Mouse (Mus musculus): ENCODE measurements around the gene Hils1. TPM values are rescaled to one million over a fixed set of nuclear protein-coding genes. Genes with fewer than 3 reads are reported as not detected.
"Not testable (repeated sequence)": the region's sequence is repeated elsewhere in the genome, so short reads cannot be mapped to it uniquely, and the experiment has no call there.

Hils1 gene
- total RNA-seq, 2 experiments from 2014 or later: not detected

DNA sequence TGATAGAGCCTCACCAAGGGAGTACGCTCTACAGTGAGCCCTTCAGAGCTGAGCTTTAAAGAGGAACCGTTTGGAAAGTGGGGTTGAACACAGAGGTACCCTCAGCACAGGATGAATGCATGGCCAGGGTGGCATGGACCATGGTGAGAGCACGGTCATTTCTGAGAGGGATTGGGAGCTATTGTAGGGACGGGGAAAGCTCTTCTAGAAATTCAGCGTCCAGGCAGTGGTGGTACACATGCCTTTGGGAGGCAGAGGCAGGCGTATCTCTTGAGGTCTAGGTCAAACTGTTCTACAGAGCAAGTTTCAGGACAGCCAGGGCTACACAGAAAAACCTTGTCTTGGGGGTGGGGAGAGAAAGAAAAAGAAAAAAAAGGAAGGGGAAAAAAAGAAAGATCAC is 29.6 kb downstream of the Hils1 start:
- DNase-seq (ENCODE audit: low spot score in 2 of 2): no peak
- intact Hi-C loops (cut with DNase I): no loop called here

DNA sequence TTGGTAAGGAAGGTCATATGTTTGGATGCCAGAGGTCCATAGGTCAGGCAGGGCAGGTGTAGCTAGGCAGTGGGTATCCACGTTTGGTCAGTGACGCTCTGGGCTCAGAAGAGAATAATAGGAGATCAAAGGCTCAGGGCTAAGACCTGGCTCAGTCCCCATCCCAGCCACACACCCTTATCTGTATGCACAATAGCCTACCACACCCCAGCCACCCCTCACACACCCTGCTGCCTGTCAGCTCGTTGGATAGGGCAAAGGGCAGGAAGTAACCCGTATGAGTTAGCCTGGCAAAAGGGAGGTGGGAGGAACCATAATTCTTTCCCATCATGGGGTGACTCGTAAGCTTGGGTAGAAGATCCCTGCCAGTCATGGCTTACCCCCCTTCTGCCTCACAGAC is 30.2 kb downstream of the Hils1 start:
- intact Hi-C loops (cut with DNase I): no loop called here
- DNase-seq (ENCODE audit: low spot score in 2 of 2): no peak

DNA sequence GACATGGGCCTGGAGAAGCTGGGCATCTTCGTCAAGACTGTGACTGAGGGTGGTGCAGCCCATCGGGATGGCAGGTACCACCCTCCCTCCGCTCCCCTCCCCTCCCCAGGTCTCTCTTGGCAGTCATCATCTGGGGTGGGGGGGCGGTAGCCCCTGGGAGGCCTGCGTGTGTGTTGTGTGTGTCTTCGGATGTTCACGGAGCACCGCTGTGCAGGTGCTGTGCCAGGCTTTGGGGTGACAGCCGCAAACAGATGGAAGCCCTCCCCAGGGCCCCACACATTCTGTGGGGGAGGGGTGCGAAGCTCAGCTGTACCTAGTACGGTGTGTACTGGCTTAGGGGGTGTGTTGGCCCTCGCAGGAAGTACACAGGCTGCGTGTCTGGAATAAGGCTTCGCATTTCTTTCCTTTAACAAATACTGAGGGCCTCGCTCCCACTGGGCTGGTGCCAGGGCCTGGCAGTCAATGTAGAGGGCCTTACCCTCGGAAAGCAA is 30.7 kb downstream of the Hils1 start:
- peak; percentile 61 to 74 for DNase-seq (ENCODE audit: low spot score in 2 of 2)
- intact Hi-C loops (cut with DNase I): no loop called here

DNA sequence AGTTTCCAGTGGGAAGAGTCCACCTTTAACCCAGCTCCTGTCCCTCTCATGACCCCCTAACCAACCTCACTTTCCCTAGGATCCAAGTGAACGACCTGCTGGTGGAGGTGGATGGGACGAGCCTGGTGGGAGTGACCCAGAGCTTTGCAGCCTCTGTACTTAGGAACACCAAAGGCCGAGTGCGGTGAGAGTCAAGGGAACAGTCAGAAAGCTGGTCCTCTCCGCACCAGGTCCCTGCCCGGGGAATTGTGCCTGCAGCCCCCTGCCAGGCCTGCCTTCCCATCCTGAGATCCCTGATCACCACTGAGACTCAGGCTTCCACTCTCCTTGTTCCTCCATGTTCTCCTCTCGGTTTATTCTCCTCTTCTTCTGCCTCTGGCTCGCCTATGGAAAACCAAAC is 32.7 kb downstream of the Hils1 start:
- intact Hi-C loops (cut with DNase I): loop anchor here (2.0 kb wide), 1 partner anchor 21 kb away; no protein-coding TSS in a partner anchor
- no peak for DNase-seq (ENCODE audit: low spot score in 2 of 2)

DNA sequence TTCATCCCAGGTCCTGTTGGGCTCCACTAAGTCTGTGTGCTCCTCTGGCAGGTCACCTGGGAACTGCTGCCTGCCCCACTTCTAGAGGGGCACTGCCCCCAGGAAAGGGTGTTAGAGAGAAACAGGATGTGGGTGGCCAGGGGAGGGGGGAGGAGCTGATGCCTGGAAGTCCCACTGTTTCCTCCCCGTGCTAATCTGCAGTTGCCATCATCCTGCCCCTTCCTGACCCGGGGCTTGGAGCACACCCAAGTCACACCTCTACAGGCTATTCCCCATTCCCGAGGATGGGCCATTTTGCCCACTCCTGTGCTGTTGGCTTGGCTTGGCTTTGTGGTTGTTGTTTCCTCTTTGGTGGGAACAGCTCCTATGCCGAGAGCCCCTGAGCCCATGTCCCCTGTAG is 33.2 kb downstream of the Hils1 start:
- no peak for DNase-seq (ENCODE audit: low spot score in 2 of 2)
- intact Hi-C loops (cut with DNase I): loop anchor here (2.0 kb wide), 1 partner anchor 22 kb away; no protein-coding TSS in a partner anchor

DNA sequence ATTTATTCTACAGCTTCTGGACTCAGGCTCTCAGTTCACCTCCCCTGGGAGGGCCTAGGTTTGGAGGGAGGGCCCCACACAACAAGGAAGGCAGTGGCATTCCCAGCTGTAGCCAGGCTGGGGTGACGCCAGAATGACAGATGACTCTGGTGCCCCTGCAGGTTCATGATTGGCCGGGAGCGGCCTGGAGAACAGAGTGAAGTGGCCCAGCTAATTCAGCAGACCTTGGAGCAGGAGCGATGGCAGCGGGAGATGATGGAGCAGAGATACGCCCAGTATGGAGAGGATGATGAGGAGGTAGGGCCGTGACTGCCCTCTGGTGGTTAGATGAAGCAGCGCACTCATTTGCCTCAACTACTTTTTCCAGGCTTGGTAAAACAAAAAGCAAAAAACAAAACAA is 33.7 kb downstream of the Hils1 start:
- intact Hi-C loops (cut with DNase I): loop anchor here (2.0 kb wide), 1 partner anchor 22 kb away; no protein-coding TSS in a partner anchor
- peak in 1 of 2 experiments; percentile 74 for DNase-seq (ENCODE audit: low spot score in 2 of 2)

DNA sequence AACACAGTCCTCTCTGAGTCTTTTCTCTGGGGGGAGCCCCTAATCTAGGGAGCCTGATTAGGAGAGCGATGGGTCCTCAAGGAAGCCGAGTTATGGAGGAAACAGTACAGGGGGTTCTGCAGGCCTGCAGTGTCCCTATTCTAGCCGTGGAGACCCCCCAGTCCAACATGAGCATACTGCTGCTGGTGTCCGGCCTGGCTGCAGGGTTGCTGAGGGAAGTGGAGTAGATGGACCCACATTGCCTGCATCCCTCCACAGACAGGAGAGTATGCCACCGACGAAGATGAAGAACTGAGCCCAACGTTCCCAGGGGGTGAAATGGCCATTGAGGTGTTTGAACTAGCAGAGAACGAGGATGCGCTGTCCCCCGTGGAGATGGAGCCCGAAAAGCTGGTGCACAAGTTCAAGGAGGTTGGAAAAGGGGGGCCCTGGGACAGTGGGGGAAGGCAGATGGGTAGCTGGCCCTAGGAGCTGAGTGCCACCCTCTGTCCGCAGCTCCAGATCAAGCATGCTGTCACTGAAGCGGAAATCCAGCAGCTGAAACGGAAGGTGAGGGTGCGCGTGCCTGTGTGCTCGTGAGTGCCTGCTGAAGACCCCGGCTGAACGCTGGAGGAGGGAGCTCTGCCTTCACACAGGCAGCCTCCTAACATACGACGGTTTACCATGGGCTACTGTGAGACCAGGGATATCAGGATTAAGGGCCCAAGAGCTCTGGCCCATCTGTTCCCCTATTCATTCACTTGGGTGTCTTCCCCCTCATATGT is 34.4 kb downstream of the Hils1 start:
- DNase-seq (ENCODE audit: low spot score in 2 of 2): no peak
- intact Hi-C loops (cut with DNase I): loop anchor here (2.0 kb wide), 1 partner anchor 23 kb away; no protein-coding TSS in a partner anchor

DNA sequence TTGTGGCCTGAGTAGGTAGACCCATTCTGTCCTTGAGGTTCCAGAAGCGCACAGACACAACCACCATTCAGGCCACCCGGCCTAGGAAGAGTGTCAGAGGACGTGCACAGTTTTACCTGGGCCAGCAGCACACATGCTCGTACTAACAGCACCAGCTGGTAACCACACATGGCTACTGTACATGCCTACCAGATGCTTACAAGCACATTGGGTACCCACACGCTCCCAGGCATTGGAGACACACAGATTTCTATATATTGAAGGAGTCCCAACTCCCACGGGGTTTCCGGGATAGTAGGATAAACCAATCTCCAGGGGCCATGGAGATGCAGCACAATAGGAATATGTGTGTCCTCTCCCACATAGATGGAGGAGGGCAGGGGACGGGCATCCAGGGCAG is 35.3 kb downstream of the Hils1 start:
- peak in 1 of 2 experiments; percentile 62 for DNase-seq (ENCODE audit: low spot score in 2 of 2)
- intact Hi-C loops (cut with DNase I): no loop called here

DNA sequence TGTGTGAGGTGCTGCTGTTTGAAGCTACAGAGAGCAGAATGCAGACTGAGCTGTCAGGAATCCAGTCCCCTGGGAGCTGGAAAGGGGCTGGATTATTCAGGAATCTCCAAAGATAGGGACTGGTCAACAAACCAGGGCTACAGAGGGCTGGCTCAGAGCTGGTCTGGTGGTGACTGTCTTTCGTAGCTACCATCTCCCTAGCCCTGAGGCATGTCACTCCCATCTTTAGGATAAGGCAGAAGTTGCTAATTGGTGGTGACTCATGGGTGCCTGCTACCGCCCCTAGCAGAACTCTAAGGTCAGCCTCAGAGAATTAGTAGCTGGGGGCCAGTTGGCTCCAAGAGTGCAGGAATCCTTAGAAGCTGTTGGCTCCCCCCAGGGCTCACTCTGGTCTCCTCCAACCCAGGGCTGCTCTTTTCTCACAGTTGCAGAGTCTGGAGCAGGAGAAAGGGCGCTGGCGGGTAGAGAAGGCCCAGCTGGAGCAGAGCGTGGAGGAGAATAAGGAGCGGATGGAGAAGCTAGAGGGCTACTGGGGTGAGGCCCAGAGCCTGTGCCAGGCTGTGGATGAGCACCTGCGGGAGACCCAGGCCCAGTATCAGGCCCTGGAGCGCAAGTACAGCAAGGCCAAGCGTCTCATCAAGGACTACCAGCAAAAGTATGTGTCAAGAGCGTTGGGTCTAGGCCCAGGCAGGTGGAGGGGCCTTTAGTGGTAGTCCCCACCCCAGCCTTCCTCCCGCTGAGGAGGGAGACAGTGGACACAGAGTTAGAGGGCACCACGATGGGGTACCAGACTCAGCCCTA is 36.9 kb downstream of the Hils1 start:
- intact Hi-C loops (cut with DNase I): no loop called here
- no peak for DNase-seq (ENCODE audit: low spot score in 2 of 2)

DNA sequence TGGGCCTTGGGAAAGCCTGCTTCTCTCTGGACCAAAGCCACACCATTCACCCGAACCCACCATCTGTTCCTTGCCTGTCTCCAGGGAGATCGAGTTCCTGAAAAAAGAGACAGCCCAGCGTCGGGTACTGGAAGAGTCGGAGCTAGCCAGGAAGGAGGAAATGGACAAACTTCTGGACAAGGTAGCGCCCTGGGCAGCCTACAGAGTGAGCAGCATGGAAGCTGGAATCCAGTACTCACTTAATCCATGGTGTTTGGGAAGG is 37.5 kb downstream of the Hils1 start:
- no peak for DNase-seq (ENCODE audit: low spot score in 2 of 2)
- intact Hi-C loops (cut with DNase I): no loop called here

DNA sequence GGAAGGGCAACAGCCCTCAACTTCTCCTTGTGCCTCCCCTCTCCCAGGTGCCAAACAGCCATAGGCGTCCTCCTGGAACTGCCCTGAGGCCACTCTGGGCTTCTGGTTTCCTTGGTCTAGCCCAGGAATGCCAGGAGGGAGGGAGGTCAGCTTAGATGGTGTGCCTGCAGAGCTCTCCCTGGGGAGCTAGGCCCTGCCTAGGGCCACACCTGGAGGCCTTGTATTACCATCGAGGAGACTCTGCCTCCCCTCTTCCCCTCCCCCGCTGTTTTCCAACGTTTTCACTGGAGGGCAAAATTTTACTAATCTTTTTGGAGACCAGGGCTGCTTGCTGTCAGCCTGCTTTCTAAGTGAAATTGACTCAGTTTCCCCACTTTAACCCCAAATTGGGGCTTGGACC is 38.6 kb downstream of the Hils1 start:
- intact Hi-C loops (cut with DNase I): no loop called here
- DNase-seq (ENCODE audit: low spot score in 2 of 2): no peak

DNA sequence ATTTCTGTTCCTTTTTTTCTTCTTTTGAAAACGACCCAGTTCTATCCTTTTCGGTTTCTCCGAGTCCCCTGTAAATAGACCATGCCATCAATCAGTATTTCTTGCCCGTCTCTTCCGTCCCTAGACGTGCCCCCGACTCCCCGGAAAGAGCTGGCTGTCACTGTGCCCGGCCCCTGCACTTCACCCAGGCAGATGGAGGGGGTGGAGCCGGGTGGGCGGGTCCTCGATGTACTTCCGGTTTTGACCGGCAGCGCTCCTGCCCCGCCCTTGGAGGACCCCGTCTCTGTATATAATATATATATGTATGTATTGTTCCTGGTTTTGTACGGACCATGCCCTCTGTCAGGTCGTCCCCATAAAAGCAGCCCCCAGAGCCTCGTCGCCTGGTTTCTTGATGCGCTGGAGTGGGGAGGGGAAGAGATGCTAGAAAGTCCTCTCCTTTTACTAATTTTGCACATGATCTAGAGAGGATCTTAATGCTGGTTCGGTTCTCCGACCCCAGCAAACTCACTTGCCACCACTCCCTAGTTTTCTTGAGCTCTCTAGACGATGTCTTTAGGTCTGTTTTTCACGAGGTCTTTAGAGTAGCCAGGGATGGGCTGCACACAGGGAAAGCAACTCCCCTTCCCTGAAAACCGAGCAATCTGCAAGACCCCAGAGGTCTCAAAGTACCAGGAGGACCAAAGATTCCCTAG is 39.3 kb downstream of the Hils1 start:
- DNase-seq (ENCODE audit: low spot score in 2 of 2): peak; percentile 69 to 76
- intact Hi-C loops (cut with DNase I): no loop called here

DNA sequence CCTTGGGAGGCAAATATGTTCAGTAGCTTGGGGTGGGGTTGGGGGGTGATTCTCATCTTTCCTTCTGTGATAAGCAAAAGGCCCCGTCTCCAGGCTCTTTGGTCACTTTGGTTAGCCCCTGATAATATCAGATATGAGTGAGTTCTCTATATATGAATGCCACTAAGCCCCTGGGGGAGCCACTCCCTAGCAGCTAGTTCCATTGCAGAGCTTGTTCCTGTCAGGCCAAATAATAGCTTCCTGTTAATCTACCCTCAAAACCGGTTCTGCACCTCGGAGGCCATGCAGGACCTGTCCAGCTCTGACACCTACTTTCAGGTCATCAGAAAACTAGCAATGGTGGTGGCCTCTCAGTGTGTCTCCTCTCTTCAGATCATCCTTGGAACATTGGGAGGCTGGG is 40.0 kb downstream of the Hils1 start:
- no peak for DNase-seq (ENCODE audit: low spot score in 2 of 2)
- intact Hi-C loops (cut with DNase I): no loop called here

DNA sequence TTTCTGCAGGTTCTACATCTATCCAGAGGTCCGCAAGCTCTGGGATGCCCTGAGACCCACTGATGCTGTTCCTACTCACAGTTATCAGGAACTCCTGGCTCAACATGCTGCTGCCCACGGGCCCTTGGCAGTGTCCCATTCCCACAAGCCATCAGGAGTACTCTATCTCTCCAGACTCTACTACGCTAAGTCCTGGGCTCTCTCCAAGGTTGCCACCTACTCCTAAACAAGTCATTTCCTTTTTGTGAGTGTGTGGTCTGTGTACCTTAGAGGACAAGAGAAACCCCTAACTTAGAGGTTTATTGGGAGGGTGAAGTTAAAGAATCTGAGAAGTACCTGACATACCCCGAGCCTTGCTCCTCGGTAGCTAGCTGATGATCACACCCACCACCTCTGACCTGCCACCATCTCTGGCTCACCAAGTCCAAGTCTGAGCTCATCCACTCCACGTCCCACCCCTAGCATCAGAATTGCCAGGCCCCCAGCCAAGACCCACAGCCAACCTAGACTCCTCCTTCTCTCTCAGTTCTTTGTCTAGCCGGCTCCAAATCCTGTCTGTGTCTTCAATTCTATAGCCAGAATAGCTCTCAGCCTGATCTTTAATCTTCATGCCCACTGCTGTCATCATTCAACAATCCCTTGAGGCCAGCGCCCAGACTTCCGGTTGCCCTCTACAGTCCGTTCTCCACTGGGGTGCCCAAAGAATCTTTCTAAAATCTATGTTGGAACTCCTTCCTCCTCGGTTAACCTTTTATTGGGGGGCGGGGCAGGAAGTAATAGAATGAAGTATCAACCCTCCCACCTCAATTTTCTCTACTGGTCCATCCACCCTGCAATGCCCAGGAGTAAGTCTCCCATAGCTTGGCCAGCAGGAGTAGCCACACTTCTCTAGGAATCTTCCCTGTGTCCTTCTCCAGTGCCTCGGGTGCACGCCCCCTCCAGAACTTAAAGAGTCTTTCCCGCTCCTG is 41.6 kb downstream of the Hils1 start:
- no peak for DNase-seq (ENCODE audit: low spot score in 2 of 2)
- intact Hi-C loops (cut with DNase I): no loop called here

DNA sequence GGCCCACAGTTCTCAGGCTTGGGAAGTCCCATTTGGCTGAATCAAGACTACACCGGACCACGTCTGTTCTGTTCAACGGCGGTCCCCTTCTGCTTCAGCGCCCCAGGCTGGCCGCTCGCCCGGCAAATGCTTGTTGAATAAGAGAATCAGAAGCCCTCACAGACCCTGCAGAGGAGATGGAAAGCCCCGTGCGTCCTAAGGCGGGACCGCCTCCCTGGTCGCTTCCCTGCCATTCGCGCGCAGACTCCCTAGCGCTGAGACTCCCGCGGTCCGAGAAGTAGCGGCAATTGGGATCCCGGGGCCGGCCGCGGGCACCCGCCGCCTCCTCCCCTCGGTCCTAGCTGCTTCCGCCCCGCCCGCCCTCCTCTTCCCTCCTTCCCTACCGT is 42.2 kb downstream of the Hils1 start, which contains the start of gene Samd14:
Samd14 (plus strand) TSS at position 251 of the 386 bp plus-strand sequence.
- peak; percentile 51 to 75 for DNase-seq (ENCODE audit: low spot score in 2 of 2)
- intact Hi-C loops (cut with DNase I): no loop called here

DNA sequence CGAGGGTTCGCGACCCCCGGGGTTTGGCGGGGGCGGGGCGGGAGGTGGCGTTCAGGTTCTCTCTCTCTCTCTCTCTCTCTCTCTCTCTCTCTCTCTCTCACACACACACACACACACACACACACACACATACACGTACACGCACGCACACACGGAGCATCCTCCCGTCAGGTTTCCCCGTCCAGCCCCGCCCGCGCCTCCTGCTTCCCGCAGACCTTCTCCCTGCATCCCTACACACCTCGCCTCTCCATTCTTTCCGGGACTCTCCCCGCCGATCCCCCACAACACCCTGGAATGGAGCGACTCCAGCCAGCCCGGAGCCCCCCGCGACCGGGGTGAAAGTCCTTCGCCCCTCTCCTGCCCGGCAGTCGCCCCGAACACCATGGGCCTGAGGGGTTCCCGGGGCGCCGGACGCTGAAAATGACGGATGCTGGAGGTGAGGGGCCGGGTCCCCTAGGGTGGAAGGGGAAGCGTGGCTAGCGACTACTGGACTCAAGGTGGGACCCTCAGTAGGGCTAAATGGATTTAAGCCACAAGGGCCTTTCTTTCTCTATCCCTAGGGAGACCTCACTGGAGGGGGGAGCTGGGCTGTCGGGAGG is 42.8 kb downstream of the Hils1 start:
- intact Hi-C loops (cut with DNase I): no loop called here
- no peak for DNase-seq (ENCODE audit: low spot score in 2 of 2)

DNA sequence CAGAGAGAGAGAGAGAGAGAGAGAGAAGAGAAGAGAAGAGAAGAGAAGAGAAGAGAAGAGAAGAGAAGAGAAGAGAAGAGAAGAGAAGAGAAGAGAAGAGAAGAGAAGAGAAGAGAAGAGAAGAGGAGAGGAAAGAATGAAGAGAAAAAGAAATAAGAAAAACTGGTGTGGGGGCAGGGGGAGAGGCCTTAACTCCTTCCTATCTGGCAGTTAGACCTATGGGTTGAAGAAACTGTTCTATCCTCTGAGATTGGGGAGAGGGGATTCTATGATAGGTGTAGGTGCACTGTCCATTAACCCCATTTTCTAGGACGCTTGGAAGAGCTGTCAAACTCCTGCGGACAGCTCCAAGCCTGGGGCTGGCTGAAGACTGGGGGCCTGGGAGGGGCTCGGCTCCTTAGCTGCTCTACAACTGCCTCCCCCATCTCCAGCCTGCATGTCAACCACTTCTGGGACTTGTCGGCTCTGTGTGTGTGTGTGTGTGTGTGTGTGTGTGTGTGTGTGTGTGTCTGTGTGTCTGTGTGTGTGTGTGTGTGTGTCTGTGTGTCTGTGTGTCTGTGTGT is 43.5 kb downstream of the Hils1 start:
- intact Hi-C loops (cut with DNase I); DNase-seq (ENCODE audit: low spot score in 2 of 2): not testable (repeated sequence)

DNA sequence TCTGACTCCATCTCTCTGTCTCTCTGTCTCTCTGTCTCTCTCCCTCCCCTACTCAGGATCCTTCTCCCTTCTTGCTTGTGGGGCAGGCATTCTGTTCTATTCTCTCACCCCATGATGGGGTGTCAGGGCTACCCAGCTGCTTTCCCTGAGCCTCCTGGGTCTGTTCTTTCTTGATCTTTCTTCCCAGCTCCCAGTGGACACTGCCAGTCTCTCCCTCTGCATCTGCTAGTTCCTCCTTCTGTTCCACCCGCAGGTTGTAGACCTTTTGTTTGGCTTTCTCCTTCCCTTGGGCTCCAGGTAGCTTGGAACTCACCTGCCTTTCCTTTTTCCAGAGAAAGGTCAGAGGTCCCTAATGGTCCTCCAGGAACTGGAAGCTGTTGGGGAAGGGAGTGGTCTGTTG is 44.0 kb downstream of the Hils1 start:
- intact Hi-C loops (cut with DNase I): no loop called here
- DNase-seq (ENCODE audit: low spot score in 2 of 2): no peak

DNA sequence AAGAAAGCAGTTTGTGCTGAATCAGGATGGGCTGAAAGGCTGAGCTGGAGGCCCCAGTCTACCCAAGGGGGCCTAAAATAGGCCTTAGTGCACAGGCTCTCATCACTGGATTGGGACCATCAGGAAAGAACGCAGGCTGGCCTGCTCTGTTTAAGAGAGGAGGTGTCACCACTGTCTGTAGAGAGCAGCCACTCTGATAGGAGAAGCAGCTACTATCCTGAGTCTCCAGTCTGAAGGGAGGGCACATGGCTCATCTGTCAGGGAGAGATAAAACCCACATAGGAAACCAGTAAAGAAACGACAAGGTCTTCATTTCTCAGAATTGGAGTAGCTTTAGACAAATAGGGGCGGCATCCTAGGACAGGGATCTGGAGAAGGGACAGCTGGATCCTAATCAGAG is 44.7 kb downstream of the Hils1 start:
- DNase-seq (ENCODE audit: low spot score in 2 of 2): no peak
- intact Hi-C loops (cut with DNase I): no loop called here
